Mouse (Mus musculus) liver, embryonic 13.5 days (tissue): Measurements from ENCODE around the gene Minos1. TPM values are rescaled to one million over a fixed set of nuclear protein-coding genes. Genes with fewer than 3 reads are reported as not detected.

ENCODE experiments used
- ATAC-seq: fragments of 200-750 bp; cut with Nextera tagmentation; 2 replicates; pipeline ENCODE4 v1.8.0; 2017; ENCODE audit warnings: low read depth, mild to moderate bottlenecking, moderate number of reproducible peaks, moderate library complexity
- DNase-seq: peaks from one replicate; pipeline ENCODE4 v3.0.0; 2022
- H3K27ac ChIP-seq: fragments of 300-500 bp; sonication (generic); 2 replicates; pipeline ENCODE4 v1.5.1; 2015; ENCODE audit warnings: moderate library complexity, mild to moderate bottlenecking, inconsistent platforms
- H3K27me3 ChIP-seq: fragments of 300-500 bp; sonication (generic); 2 replicates; pipeline ENCODE4 v1.6.1; 2015; ENCODE audit warnings: mild to moderate bottlenecking, inconsistent platforms
- H3K36me3 ChIP-seq: fragments of 300-500 bp; sonication (generic); 2 replicates; pipeline ENCODE4 v1.6.1; 2015; ENCODE audit warnings: mild to moderate bottlenecking, inconsistent platforms
- H3K4me1 ChIP-seq: fragments of 300-500 bp; sonication (generic); replicated peaks from 2 replicates; pipeline ENCODE4 v1.6.1; 2015; ENCODE audit warnings: inconsistent platforms
- H3K4me2 ChIP-seq: fragments of 300-500 bp; sonication (generic); 2 replicates; pipeline ENCODE4 v1.6.1; 2015; ENCODE audit warnings: inconsistent platforms, mild to moderate bottlenecking, moderate library complexity
- H3K4me3 ChIP-seq: fragments of 300-500 bp; sonication (generic); replicated peaks from 2 replicates; pipeline ENCODE4 v1.5.1; 2015; ENCODE audit warnings: mild to moderate bottlenecking, inconsistent platforms
- H3K9ac ChIP-seq: fragments of 300-500 bp; sonication (generic); 2 replicates; pipeline ENCODE4 v1.6.1; 2015; ENCODE audit warnings: mild to moderate bottlenecking, inconsistent platforms
- H3K9me3 ChIP-seq: fragments of 300-500 bp; sonication (generic); replicated peaks from 2 replicates; pipeline ENCODE4 v1.6.1; 2016; ENCODE audit warnings: inconsistent platforms
- WGBS: fragments of 180-500 bp; shearing (Covaris S2); methylation state at CpG from one replicate; pipeline ENCODE4 v1.1.7; 2015; ENCODE audit not compliant: insufficient replicate concordance; 5-methylcytosine and 5-hydroxymethylcytosine counted together
- polyA plus RNA-seq: library from polyadenylated mRNA; unstranded; fragments of >200 nt; fragmentation: Nextera tagmentation; extraction: Ambion mirVana; gene quantifications from 2 replicates; pipeline ENCODE4 v1.2.1, GENCODE M21; 2015

The Minos1 gene
- polyA plus RNA-seq, 1 experiment from 2014 or later, result 403 TPM

GRCm38 (mm10) chr4:139092356-139093195, 38.3 kb downstream of the Minos1 start, which contains the start of gene Nbl1:
Gene Nbl1, minus strand, starts transcription at chr4:139092993.
- DNase-seq, result no peak
- peak within 1 kb of the TSS; percentile 54 for H3K4me3 ChIP-seq
- H3K9ac ChIP-seq, result peak within 1 kb of the TSS; percentile 26
- WGBS, result 3% methylated on average over 94 of the region's 105 CpGs
- H3K27ac ChIP-seq, result no peak within 1 kb of the TSS
- H3K9me3 ChIP-seq, result no peaks in the 10 kb centered on the region
- peaks cover 15% of the 10 kb centered on the region for H3K4me1 ChIP-seq
- H3K36me3 ChIP-seq, result no peaks in the 10 kb centered on the region
- H3K4me2 ChIP-seq, result peak within 1 kb of the TSS; percentile 67
- no peak for ATAC-seq
- H3K27me3 ChIP-seq, result peaks cover 88% of the 10 kb centered on the region

- Histone ChIP-seq H3K4me1 (peaks cover 15% of the 10 kb centered on the region), H3K27ac (no peak overlapping the region), H3K4me3 (peak overlapping the region; percentile 54), H3K4me2 (peak overlapping the region; percentile 67), H3K9me3 (no peaks in the 10 kb centered on the region), H3K9ac (peak overlapping the region; percentile 26; the same call in 1 of the 2 replicates), H3K36me3 (no peaks in the 10 kb centered on the region), H3K27me3 (peaks cover 95% of the 10 kb centered on the region)
- WGBS, result 10% methylated on average over 28 of the region's 28 CpGs
- ATAC-seq (no peak), DNase-seq (no peak)
Observed at GRCm38 (mm10) chr4:139091478-139092355, 39.2 kb downstream of the Minos1 start.

DNA sequence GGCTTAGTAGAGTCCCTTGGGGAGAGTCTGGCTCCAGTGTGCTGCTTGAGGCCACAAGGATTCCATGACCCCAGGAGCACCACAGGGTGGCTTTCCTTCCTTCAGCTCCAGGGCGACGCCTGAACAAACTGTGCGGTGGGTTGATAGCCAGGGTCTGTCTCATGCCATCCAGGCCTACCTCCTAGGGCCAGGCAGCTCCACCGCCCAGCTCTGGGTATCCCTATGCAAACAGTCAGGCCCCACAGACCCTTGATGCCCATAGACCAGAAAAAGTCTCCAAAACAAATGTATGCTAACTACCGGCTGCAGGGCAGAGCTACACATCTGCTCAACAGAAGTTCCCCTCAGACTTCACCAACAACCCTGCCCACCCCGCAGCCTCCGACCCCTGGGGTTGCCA, 39.8 kb downstream of the Minos1 start:
- Histone ChIP-seq H3K4me1 (peaks cover 15% of the 10 kb centered on the region), H3K4me3 (no peak overlapping the region), H3K27me3 (peaks cover 95% of the 10 kb centered on the region), H3K9me3 (no peaks in the 10 kb centered on the region), H3K36me3 (no peaks in the 10 kb centered on the region), H3K27ac (no peak overlapping the region), H3K4me2 (no peak overlapping the region), H3K9ac (no peak overlapping the region)
- ATAC-seq (no peak), DNase-seq (no peak)
- WGBS, result 40% methylated on average over 7 of the region's 7 CpGs

DNA sequence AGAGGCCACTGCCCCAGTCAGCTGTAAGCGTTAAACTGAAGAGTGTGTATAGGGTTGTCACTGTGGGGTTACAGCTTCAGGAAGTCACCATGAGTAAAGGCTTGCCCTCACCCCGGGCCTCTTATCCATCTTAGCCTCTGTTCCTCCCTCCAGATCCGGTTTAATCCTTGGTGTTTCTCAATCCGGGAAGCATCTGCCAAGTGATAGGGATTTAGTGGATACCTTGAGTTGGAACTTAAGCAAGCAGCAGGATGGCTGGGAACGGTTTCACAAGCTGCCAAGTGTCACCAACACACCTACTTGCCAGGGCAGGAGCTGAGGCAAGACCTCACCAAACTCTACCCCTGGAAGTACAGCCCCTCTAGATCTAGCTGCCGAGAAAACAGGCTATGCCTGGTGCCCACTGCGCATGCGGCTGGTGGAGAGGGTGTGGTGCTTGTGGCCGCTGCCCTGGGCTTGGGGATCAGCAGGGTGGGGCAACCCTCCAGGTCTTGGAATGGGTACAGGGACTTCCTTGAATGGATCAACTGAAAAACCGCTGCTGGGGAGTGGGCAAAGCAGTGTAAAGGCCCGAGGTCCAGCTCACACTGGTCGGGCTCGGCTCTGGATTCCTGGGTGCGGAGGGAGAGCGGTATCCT, 40.5 kb downstream of the Minos1 start:
- no peak for ATAC-seq
- H3K4me1 ChIP-seq, result peaks cover 15% of the 10 kb centered on the region

DNA sequence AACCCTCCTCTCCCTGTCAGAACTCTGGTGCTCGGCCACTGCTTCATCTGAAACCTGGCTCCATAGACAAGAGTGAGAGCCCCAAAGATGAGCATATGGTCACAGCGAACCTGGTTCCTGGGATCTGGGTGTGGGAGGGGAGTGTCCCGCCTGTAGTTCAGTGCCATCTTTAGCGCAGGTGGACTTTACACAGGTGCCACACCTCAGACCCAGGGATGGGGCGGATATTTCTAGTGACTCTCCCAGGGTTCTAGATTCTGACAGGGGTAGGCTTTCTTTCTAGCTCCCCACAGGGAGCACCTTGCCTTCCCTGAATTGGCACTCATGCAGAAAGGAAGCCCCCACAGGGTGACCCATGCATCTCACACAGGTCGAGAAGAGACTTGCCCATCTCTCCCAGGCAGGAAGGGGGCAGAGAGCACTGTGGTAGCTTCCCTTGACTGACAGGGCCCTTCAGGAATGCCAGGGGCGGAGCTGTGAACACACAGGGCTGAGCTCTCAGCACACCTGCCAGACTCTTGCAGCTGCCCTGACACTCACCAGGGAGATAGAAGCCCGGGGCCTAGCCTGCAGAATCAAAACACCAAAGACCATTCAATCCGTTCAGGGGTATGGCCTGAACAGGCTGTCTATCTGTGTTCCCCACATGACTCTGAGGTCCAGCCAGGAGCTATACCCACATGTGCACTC, 41.8 kb downstream of the Minos1 start:
- no peak overlapping the region for H3K4me3 ChIP-seq
- WGBS, result 46% methylated on average over 9 of the region's 9 CpGs
- H3K36me3 ChIP-seq, result no peaks in the 10 kb centered on the region
- DNase-seq (no peak), ATAC-seq (no peak)
- H3K9ac ChIP-seq, result no peak overlapping the region
- no peak overlapping the region for H3K27ac ChIP-seq
- H3K9me3 ChIP-seq, result no peaks in the 10 kb centered on the region
- H3K4me2 ChIP-seq, result no peak overlapping the region
- H3K27me3 ChIP-seq, result peaks cover 95% of the 10 kb centered on the region
- peaks cover 15% of the 10 kb centered on the region for H3K4me1 ChIP-seq

More for the DNA sequence above, 40.5 kb downstream of the Minos1 start:
- 51% methylated on average over 15 of the region's 15 CpGs for WGBS
- H3K36me3 ChIP-seq, result no peaks in the 10 kb centered on the region
- no peaks in the 10 kb centered on the region for H3K9me3 ChIP-seq
- peaks cover 95% of the 10 kb centered on the region for H3K27me3 ChIP-seq
- H3K4me2 ChIP-seq, result no peak overlapping the region
- no peak overlapping the region for H3K9ac ChIP-seq
- H3K4me3 ChIP-seq, result no peak overlapping the region
- no peak for DNase-seq
- H3K27ac ChIP-seq, result no peak overlapping the region

DNA sequence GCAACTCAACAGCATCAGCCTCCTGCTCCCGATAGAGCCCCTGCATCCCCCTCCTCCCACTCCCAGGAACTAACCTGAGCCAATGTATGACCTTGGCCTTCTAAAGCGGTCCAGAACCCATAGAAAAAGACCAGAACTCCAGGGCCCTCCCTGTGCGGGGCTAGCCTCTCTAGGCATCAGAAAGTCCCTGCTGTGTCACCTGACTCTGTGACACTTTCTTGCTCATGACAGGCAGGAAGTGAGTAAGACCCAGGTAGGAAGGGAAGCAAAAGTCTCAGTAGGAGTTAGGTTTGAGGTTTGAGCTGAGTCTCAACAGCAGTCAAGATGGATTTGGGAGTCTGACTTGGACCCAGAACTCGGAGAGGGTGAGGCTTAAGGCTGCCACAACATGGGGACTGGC, 43.9 kb downstream of the Minos1 start:
- peaks cover 8% of the 10 kb centered on the region for H3K4me1 ChIP-seq
- no peaks in the 10 kb centered on the region for H3K9me3 ChIP-seq
- H3K27ac ChIP-seq, result no peak overlapping the region
- no peak overlapping the region for H3K4me2 ChIP-seq
- DNase-seq (no peak), ATAC-seq (no peak)
- WGBS, result 43% methylated on average over 4 of the region's 4 CpGs
- H3K9ac ChIP-seq, result no peak overlapping the region
- H3K36me3 ChIP-seq, result no peaks in the 10 kb centered on the region
- H3K27me3 ChIP-seq, result peaks cover 86% of the 10 kb centered on the region
- H3K4me3 ChIP-seq, result no peak overlapping the region

DNA sequence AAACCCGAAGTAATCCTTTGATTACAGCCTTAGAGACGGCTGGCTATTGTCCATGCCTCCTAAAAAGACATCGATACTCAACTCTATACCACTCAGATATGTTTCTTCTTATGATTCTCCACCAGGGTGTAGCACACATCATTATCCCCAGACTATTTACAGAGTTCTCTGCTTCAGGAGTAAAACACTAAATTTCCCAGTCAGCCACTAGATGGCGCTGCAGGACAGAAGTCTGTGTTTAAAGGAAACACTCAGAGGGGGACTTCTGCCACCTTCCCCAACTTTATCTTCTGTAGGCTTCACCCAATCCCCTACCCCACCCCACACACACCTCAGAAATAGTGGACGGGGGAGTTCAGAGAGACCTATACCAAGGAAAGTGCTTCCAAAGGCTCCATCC, 44.9 kb downstream of the Minos1 start:
- no peaks in the 10 kb centered on the region for H3K36me3 ChIP-seq
- no peaks in the 10 kb centered on the region; the same call in 1 of the 2 replicates for H3K4me1 ChIP-seq
- H3K4me2 ChIP-seq, result no peak overlapping the region
- no peak overlapping the region for H3K9ac ChIP-seq
- ATAC-seq, result peak; percentile 21; the same call in 1 of the 2 replicates
- H3K4me3 ChIP-seq, result no peak overlapping the region
- WGBS, result 11% methylated on average over 5 of the region's 5 CpGs
- no peaks in the 10 kb centered on the region for H3K9me3 ChIP-seq
- peaks cover 81% of the 10 kb centered on the region for H3K27me3 ChIP-seq
- H3K27ac ChIP-seq, result no peak overlapping the region
- DNase-seq, result peak; percentile 40

DNA sequence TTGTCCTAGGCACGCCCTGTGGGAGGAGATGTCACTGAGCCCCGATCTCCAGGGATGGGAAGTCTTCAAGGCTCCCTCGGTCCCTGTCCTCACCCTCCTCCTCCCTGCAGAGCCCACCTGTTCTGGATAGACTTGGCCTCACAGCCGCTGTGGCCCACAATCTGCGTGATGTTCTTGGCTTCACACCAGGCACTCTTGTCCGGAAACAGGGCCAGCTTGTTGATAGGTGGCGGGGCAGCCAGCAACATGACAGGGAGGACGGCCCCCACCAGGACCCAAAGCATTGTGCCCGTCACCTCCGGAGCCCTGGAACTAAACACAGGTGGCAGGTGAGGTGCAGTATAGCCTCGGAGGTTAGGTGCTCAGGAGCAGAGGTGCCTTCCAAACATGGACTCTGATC, 45.6 kb downstream of the Minos1 start:
- no peaks in the 10 kb centered on the region for H3K4me1 ChIP-seq
- no peaks in the 10 kb centered on the region for H3K9me3 ChIP-seq
- H3K4me2 ChIP-seq, result no peak overlapping the region
- H3K27ac ChIP-seq, result no peak overlapping the region
- no peak for ATAC-seq
- DNase-seq, result no peak
- H3K4me3 ChIP-seq, result no peak overlapping the region
- 47% methylated on average over 11 of the region's 11 CpGs for WGBS
- H3K9ac ChIP-seq, result no peak overlapping the region
- peaks cover 75% of the 10 kb centered on the region for H3K27me3 ChIP-seq
- no peaks in the 10 kb centered on the region for H3K36me3 ChIP-seq

DNA sequence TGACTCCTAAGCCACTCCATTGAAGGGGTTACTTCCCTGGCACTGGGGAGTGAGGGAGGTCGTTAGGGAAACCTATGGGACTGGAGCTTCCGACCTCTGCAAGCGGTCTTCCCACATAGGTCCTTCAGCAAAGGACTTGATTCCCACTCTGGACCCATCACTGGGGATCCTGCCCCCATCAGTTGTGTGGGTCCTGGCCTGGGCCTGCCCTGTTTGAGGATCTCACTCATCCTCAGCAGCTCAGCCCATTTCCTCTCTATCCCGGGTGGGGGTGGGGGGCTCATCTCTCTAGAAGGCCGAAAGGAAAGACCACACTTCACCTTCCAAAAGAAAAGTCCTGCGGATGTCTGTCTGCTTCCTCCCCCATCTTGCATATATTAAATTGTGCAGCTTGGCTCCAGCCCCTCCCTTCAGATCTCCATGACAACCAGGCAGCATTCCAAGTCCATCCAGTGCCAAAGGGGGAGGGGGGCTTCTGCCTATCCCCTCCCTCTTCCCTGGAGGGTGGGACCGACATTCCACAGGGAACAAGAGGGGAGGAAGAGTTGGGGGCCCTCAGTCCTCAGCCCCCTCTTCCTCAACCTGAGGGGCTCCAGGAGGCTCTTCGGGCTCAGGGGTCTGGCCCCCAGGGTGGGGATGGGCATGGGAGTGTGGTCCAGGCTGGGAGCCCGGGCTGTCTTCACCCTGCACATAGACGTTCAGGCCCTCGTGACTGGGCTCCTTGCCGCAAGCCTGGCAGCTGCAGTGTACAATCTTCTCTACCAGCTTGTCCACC, 47.9 kb downstream of the Minos1 start:
- 38% methylated on average over 12 of the region's 12 CpGs for WGBS
- no peaks in the 10 kb centered on the region for H3K4me1 ChIP-seq
- H3K27me3 ChIP-seq, result peaks cover 52% of the 10 kb centered on the region
- H3K27ac ChIP-seq, result no peak overlapping the region
- no peak overlapping the region for H3K4me2 ChIP-seq
- DNase-seq (no peak), ATAC-seq (no peak)
- H3K9ac ChIP-seq, result no peak overlapping the region
- H3K36me3 ChIP-seq, result no peaks in the 10 kb centered on the region
- no peaks in the 10 kb centered on the region for H3K9me3 ChIP-seq
- no peak overlapping the region for H3K4me3 ChIP-seq

DNA sequence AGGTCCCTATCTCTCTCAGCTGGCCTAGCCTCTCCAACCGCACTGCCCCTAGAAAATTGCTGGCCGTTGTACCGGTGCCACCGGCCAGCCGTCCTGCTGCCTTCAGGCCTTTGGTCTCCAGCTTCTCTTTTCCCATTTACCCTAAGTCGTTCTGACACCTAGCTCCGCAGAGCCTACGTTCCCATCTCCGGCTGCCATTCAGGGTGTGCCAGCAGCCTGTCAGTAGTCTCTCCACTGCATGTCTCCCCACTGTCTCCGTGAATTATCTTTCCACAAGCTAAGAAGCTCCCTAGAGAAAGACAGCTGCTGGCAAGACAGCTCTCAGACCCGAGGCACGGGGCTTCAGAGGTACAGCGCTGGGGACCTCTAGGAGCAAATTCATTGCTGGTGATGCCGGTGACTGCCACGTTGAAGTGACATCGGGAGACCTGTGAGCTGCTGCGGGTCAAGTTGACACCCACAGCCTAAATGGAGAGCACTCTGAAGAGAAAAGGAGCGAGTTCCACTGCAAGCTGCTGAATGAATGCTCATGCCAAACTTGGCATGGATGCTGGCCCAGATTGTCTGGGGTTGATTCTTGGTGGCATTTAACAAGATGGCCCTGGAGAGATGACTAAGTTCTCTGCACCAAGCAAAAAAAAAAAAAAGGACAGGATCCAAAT, 49.5 kb downstream of the Minos1 start:
- no peak overlapping the region for H3K4me2 ChIP-seq
- no peaks in the 10 kb centered on the region for H3K9me3 ChIP-seq
- 61% methylated on average over 18 of the region's 18 CpGs for WGBS
- no peak overlapping the region for H3K4me3 ChIP-seq
- no peak overlapping the region for H3K27ac ChIP-seq
- ATAC-seq (no peak), DNase-seq (no peak)
- H3K4me1 ChIP-seq, result no peaks in the 10 kb centered on the region
- no peak overlapping the region for H3K9ac ChIP-seq
- no peaks in the 10 kb centered on the region for H3K36me3 ChIP-seq
- peaks cover 52% of the 10 kb centered on the region for H3K27me3 ChIP-seq
